Comparison of ENCODE assay signal across 8 mouse cellular contexts in genomic region chr19:45659738-45660502, GRCm38 (mm10). TPM values are rescaled to one million over a fixed set of nuclear protein-coding genes. Genes with fewer than 3 reads are reported as not detected.
A peak's percentile ranks its signal among the peaks of the same experiment; 100 is the strongest.
DNase-seq lines count a peak whose midpoint lies in the region; ATAC-seq and TF ChIP-seq lines count a peak whose summit lies in the region.

Gene Fbxw4 (minus strand): TSS chr19:45660312.

- no peaks in the 10 kb centered on the region for H3K27me3 ChIP-seq in forebrain, embryonic 16.5 days (replicated peaks; ENCODE audit: control insufficient read depth, insufficient read depth, low read length)
- no peaks in the 10 kb centered on the region for H3K27me3 ChIP-seq in liver, embryonic 16.5 days (ENCODE audit: control insufficient read depth, insufficient read depth, low read depth, low read length)
- H3K27me3 ChIP-seq in neural tube, embryonic 13.5 days: no peaks in the 10 kb centered on the region
- no peaks in the 10 kb centered on the region for H3K27me3 ChIP-seq in testis, adult 2 months (ENCODE audit: control insufficient read depth, insufficient read depth, low read length)

- ATAC-seq in forebrain, embryonic 16.5 days: peak; percentile 86
- ATAC-seq in liver, embryonic 16.5 days (ENCODE audit: low read depth): peak; percentile 79
- ATAC-seq in neural tube, embryonic 13.5 days (ENCODE audit: low read depth): peak; percentile 87

- under 1% methylated on average over 92 of the region's 94 CpGs for WGBS in forebrain, embryonic 16.5 days
- 0% methylated on average over 87 of the region's 94 CpGs for WGBS in liver, embryonic 16.5 days (ENCODE audit: insufficient replicate concordance)
- WGBS in neural tube, embryonic 13.5 days: under 1% methylated on average over 76 of the region's 94 CpGs

- DNase-seq in ES-E14 (ENCODE audit: low read depth, low spot score): peak; percentile 22
- peak; percentile 74 for DNase-seq in cerebellum, adult 11-12 months
- DNase-seq in heart, postnatal 25 days (ENCODE audit: low spot score): peak; percentile 61
- DNase-seq in layer of hippocampus, adult 11-12 months (ENCODE audit: low spot score): peak; percentile 41

- H3K4me3 ChIP-seq in ES-E14 (ENCODE audit: insufficient read depth in 1 of 2, low read depth in 1 of 2, low read length in 2 of 2, poor library complexity in 1 of 2, severe bottlenecking in 1 of 2): peak within 1 kb of the TSS; percentile 77 to 81
- H3K4me3 ChIP-seq in forebrain, embryonic 16.5 days (replicated peaks; ENCODE audit: low read length): peak within 1 kb of the TSS; percentile 74
- peak within 1 kb of the TSS; percentile 95 for H3K4me3 ChIP-seq in liver, embryonic 16.5 days (ENCODE audit: low read depth, low read length)
- H3K4me3 ChIP-seq in neural tube, embryonic 13.5 days: peak within 1 kb of the TSS; percentile 83
- H3K4me3 ChIP-seq in testis, adult 2 months (ENCODE audit: control insufficient read depth, low read depth, low read length): peak within 1 kb of the TSS; percentile 92

- in situ Hi-C loops in ES-E14 (cut with MboI; ENCODE audit: low sequenced_read_pairs in 2 of 2, unreplicated experiment in 2 of 2): no loop called here

- 0 out of 2 replicates have a peak within 1 kb of the TSS, but pooled peaks have one; percentile 10 for H3K27ac ChIP-seq in ES-E14 (ENCODE audit: insufficient read depth, low read depth, low read length, poor library complexity, severe bottlenecking)
- peak within 1 kb of the TSS; percentile 92 for H3K27ac ChIP-seq in forebrain, embryonic 16.5 days (ENCODE audit: low read length)
- peak within 1 kb of the TSS; percentile 95 for H3K27ac ChIP-seq in liver, embryonic 16.5 days (ENCODE audit: low read length)
- peak within 1 kb of the TSS; percentile 97 for H3K27ac ChIP-seq in neural tube, embryonic 13.5 days (replicated peaks)
- H3K27ac ChIP-seq in testis, adult 2 months (ENCODE audit: control insufficient read depth, insufficient read depth, low read depth, low read length): peak within 1 kb of the TSS; percentile 91

- peak; percentile 51 for TF ChIP-seq POLR2A in testis, adult 2 months (IDR thresholded peaks at IDR 0.05; ENCODE audit: control insufficient read depth, low read depth, low read length)

- intact Hi-C loops in heart, postnatal 25 days (cut with DNase I): loop anchor here (2.0 kb wide), 1 partner anchor 87 kb away; no protein-coding TSS in a partner anchor

- no peaks in the 10 kb centered on the region for H3K9me3 ChIP-seq in ES-E14 (ENCODE audit: control insufficient read depth, insufficient read depth, low read depth, low read length)
- H3K9me3 ChIP-seq in forebrain, embryonic 16.5 days (ENCODE audit: control insufficient read depth, low read length): no peaks in the 10 kb centered on the region
- no peaks in the 10 kb centered on the region for H3K9me3 ChIP-seq in liver, embryonic 16.5 days (replicated peaks; ENCODE audit: control insufficient read depth, low read length)
- H3K9me3 ChIP-seq in neural tube, embryonic 13.5 days: no peaks in the 10 kb centered on the region

- H3K9ac ChIP-seq in ES-E14 (ENCODE audit: insufficient read depth, low read depth, low read length, poor library complexity, severe bottlenecking): peak within 1 kb of the TSS; percentile 94
- peak within 1 kb of the TSS; percentile 89 for H3K9ac ChIP-seq in forebrain, embryonic 16.5 days (replicated peaks; ENCODE audit: low read depth, low read length)
- H3K9ac ChIP-seq in liver, embryonic 16.5 days (ENCODE audit: low read depth, low read length): peak within 1 kb of the TSS; percentile 99
- peak within 1 kb of the TSS; percentile 99 for H3K9ac ChIP-seq in neural tube, embryonic 13.5 days

- peak within 1 kb of the TSS; percentile 66 for H3K4me2 ChIP-seq in forebrain, embryonic 16.5 days (ENCODE audit: low read length)
- H3K4me2 ChIP-seq in liver, embryonic 16.5 days (ENCODE audit: low read depth, low read length): peak within 1 kb of the TSS; percentile 60
- peak within 1 kb of the TSS; percentile 75 for H3K4me2 ChIP-seq in neural tube, embryonic 13.5 days

- TF ChIP-seq CTCF in testis, adult 2 months (IDR thresholded peaks at IDR 0.05; ENCODE audit: control insufficient read depth, insufficient read depth, insufficient replicate concordance, low read depth, low read length): no peak

- H3K36me3 ChIP-seq in ES-E14 (ENCODE audit: control insufficient read depth, insufficient read depth, low read length, poor library complexity, severe bottlenecking): no peaks in the 10 kb centered on the region
- H3K36me3 ChIP-seq in forebrain, embryonic 16.5 days (ENCODE audit: control insufficient read depth, insufficient read depth): no peaks in the 10 kb centered on the region
- no peaks in the 10 kb centered on the region for H3K36me3 ChIP-seq in liver, embryonic 16.5 days (ENCODE audit: control insufficient read depth, insufficient read depth)
- no peaks in the 10 kb centered on the region for H3K36me3 ChIP-seq in neural tube, embryonic 13.5 days
- H3K36me3 ChIP-seq in testis, adult 2 months (ENCODE audit: control insufficient read depth, insufficient read depth, low read length): no peaks in the 10 kb centered on the region

- peaks cover 0 to 6% of the 10 kb centered on the region in 2 experiments; a peak in 2 of 4 replicates for H3K4me1 ChIP-seq in ES-E14 (ENCODE audit: control insufficient read depth in 2 of 2, insufficient read depth in 2 of 2, low read length in 2 of 2, poor library complexity in 1 of 2)
- H3K4me1 ChIP-seq in forebrain, embryonic 16.5 days (replicated peaks; ENCODE audit: control insufficient read depth, insufficient read depth, low read length): peaks cover 21% of the 10 kb centered on the region
- H3K4me1 ChIP-seq in liver, embryonic 16.5 days (ENCODE audit: control insufficient read depth, low read depth, low read length): peaks cover 33% of the 10 kb centered on the region
- peaks cover 41% of the 10 kb centered on the region for H3K4me1 ChIP-seq in neural tube, embryonic 13.5 days (replicated peaks)
- peaks cover 7% of the 10 kb centered on the region for H3K4me1 ChIP-seq in testis, adult 2 months (ENCODE audit: control insufficient read depth, insufficient read depth, low read length)

TF ChIP-seq in ES-E14, 5 proteins besides CTCF, POLR2A, EP300 and RAD21:
- TF ChIP-seq ZNF384 (IDR thresholded peaks at IDR 0.05; ENCODE audit: low read depth, low read length) (no peak), ZC3H11A (IDR thresholded peaks at IDR 0.05; ENCODE audit: borderline replicate concordance, low read depth, low read length) (no peak), MAFK (IDR thresholded peaks at IDR 0.05; ENCODE audit: insufficient read depth, low read depth, low read length) (no peak), CHD2 (IDR thresholded peaks at IDR 0.05; ENCODE audit: low read depth, low read length) (no peak), HCFC1 (IDR thresholded peaks at IDR 0.05; ENCODE audit: borderline replicate concordance, insufficient read depth, low read length) (no peak; the same call in 1 of the 2 replicates)

RNA-seq across cellular contexts. Expression of gene Fbxw4, which starts in this region (rescaled TPM):
- total RNA-seq in ES-E14 (2012; rRNA removed): 6.0 and 6.3 TPM in 2 replicates
- 3.2 and 5.7 TPM in 2 replicates for polyA plus RNA-seq in forebrain, embryonic 16.5 days (2015; fragmentation: Nextera tagmentation; extraction: Ambion mirVana)
- 10 to 100 TPM; 29.7 to 30.4 TPM for total RNA-seq in heart, postnatal 25 days (2021)
- polyA plus RNA-seq in liver, embryonic 16.5 days (2015; fragmentation: Nextera tagmentation; extraction: Ambion mirVana): 1.8 and 2.5 TPM in 2 replicates
- polyA plus RNA-seq in neural tube, embryonic 13.5 days (2015; fragmentation: Nextera tagmentation; extraction: Ambion mirVana): 6.4 and 6.9 TPM in 2 replicates
- polyA plus RNA-seq in testis, adult 2 months (2012; rRNA removed): 21.5 and 22.3 TPM in 2 replicates

Comparison
In these comparisons a context has a peak if more than half of its experiments do, and no peak if none do; other contexts are left out.
1. Peak in every context shown above with its lines: DNase-seq, ATAC-seq, H3K4me3 ChIP-seq and H3K27ac ChIP-seq.
2. DNase-seq: peak in every context shown above with its lines; median percentile 74 in cerebellum, adult 11-12 months; 61 in heart, postnatal 25 days; 41 in layer of hippocampus, adult 11-12 months; 22 in ES-E14.
3. H3K27ac ChIP-seq: peak in every context shown above with its lines; median percentile 97 in neural tube, embryonic 13.5 days; 95 in liver, embryonic 16.5 days; 92 in forebrain, embryonic 16.5 days; 91 in testis, adult 2 months; 10 in ES-E14.